Comparison of ENCODE assay signal across 27 mouse cellular contexts in genomic region chr9:106266936-106267657, GRCm38 (mm10). TPM values are rescaled to one million over a fixed set of nuclear protein-coding genes. Genes with fewer than 3 reads are reported as not detected.
DNase-seq lines count a peak whose midpoint lies in the region; ATAC-seq and TF ChIP-seq lines count a peak whose summit lies in the region.
"Had no signal": no experiment of that assay in that cellular context is flagged by ENCODE, and none has a peak within 500 bp of the region (broad histone marks: within the 10 kb centered on the region; RNA-seq: fewer than 3 reads in every experiment).

No protein-coding gene starts in this region.

- no peaks in the 10 kb centered on the region for H3K9me3 ChIP-seq in heart, embryonic 12.5 days (replicated peaks)
- H3K9me3 ChIP-seq in heart, embryonic 11.5 days (replicated peaks; ENCODE audit: control insufficient read depth, low read length) = no peaks in the 10 kb centered on the region
- H3K9me3 ChIP-seq in liver, postnatal 0 days (ENCODE audit: low read length) = no peaks in the 10 kb centered on the region
- H3K9me3 ChIP-seq: forebrain, embryonic 12.5 days; heart, embryonic 15.5 days; hindbrain, embryonic 13.5 days; midbrain, embryonic 10.5 days; neural tube, embryonic 13.5 days had no signal

- no peaks in the 10 kb centered on the region for H3K27me3 ChIP-seq in heart, embryonic 12.5 days (replicated peaks)
- H3K27me3 ChIP-seq in heart, embryonic 11.5 days (ENCODE audit: control insufficient read depth, insufficient read depth, low read length) = no peaks in the 10 kb centered on the region
- no peaks in the 10 kb centered on the region for H3K27me3 ChIP-seq in liver, adult 2 months (ENCODE audit: control insufficient read depth, insufficient read depth, low read length)
- H3K27me3 ChIP-seq in liver, postnatal 0 days (ENCODE audit: insufficient read depth, low read length) = no peaks in the 10 kb centered on the region
- H3K27me3 ChIP-seq: forebrain, embryonic 12.5 days; heart, embryonic 15.5 days; hindbrain, embryonic 13.5 days; neural tube, embryonic 13.5 days had no signal

- 0 out of 2 replicates have a peak, but pooled peaks have one; percentile 33 for ATAC-seq in heart, embryonic 12.5 days (ENCODE audit: insufficient number of reproducible peaks, low FRiP score)
- ATAC-seq in heart, embryonic 11.5 days (replicated peaks; ENCODE audit: insufficient number of reproducible peaks, low FRiP score, low TSS enrichment) = no peak
- no peak for ATAC-seq in liver, postnatal 0 days
- ATAC-seq: midbrain, embryonic 16.5 days had no signal

- WGBS in heart, embryonic 12.5 days = 53% methylated on average over 2 of the region's 2 CpGs
- 60% methylated on average over 2 of the region's 2 CpGs for WGBS in heart, embryonic 11.5 days (ENCODE audit: insufficient replicate concordance)
- WGBS in liver, adult 2 months = 8% methylated on average over 2 of the region's 2 CpGs
- 51% methylated on average over 2 of the region's 2 CpGs for WGBS in liver, postnatal 0 days (ENCODE audit: insufficient replicate concordance)

- TF ChIP-seq CTCF in liver, adult 2 months (IDR thresholded peaks at IDR 0.05; ENCODE audit: low read depth, low read length) = no peak
- TF ChIP-seq CTCF in liver, postnatal 0 days (IDR thresholded peaks at IDR 0.05; ENCODE audit: low read depth) = no peak

- no peak overlapping the region for H3K4me3 ChIP-seq in heart, embryonic 12.5 days
- no peak overlapping the region for H3K4me3 ChIP-seq in heart, embryonic 11.5 days (ENCODE audit: low read depth, low read length)
- no peak overlapping the region for H3K4me3 ChIP-seq in liver, adult 2 months (ENCODE audit: insufficient read depth, low read depth, low read length)
- no peak overlapping the region for H3K4me3 ChIP-seq in liver, postnatal 0 days (ENCODE audit: low read depth, low read length)
- H3K4me3 ChIP-seq: forebrain, embryonic 12.5 days; heart, adult 2 months; heart, embryonic 15.5 days; hindbrain, embryonic 13.5 days; midbrain, embryonic 10.5 days; myocyte; neural tube, embryonic 13.5 days had no signal

- H3K36me3 ChIP-seq in heart, embryonic 12.5 days = no peaks in the 10 kb centered on the region
- no peaks in the 10 kb centered on the region for H3K36me3 ChIP-seq in heart, embryonic 11.5 days (ENCODE audit: control insufficient read depth, insufficient read depth, low read length)
- H3K36me3 ChIP-seq in liver, adult 2 months (ENCODE audit: control insufficient read depth, insufficient read depth, low read length) = no peaks in the 10 kb centered on the region
- H3K36me3 ChIP-seq in liver, postnatal 0 days (replicated peaks; ENCODE audit: insufficient read depth, low read length) = no peaks in the 10 kb centered on the region
- H3K36me3 ChIP-seq: forebrain, embryonic 12.5 days; heart, embryonic 15.5 days; hindbrain, embryonic 13.5 days; midbrain, embryonic 10.5 days; neural tube, embryonic 13.5 days had no signal

- no peak for TF ChIP-seq POLR2A in liver, adult 2 months (IDR thresholded peaks at IDR 0.05; ENCODE audit: extremely low read depth, insufficient read depth, low read length)

- peaks cover 17% of the 10 kb centered on the region for H3K4me1 ChIP-seq in heart, embryonic 12.5 days (replicated peaks)
- peaks cover 6% of the 10 kb centered on the region for H3K4me1 ChIP-seq in heart, embryonic 11.5 days (ENCODE audit: control insufficient read depth, insufficient read depth, low read length)
- peaks cover 51% of the 10 kb centered on the region for H3K4me1 ChIP-seq in liver, adult 2 months (ENCODE audit: control insufficient read depth, insufficient read depth, low read length)
- peaks cover 9% of the 10 kb centered on the region; the same call in 1 of the 2 replicates for H3K4me1 ChIP-seq in liver, postnatal 0 days (ENCODE audit: insufficient read depth)

- no peak for TF ChIP-seq EP300 in liver, postnatal 0 days (IDR thresholded peaks at IDR 0.05; ENCODE audit: low read depth)

- H3K27ac ChIP-seq in heart, embryonic 12.5 days (ENCODE audit: poor library complexity, severe bottlenecking) = no peak overlapping the region
- H3K27ac ChIP-seq in heart, embryonic 11.5 days (ENCODE audit: low read depth, low read length) = no peak overlapping the region
- peak overlapping the region; percentile 96 for H3K27ac ChIP-seq in liver, adult 2 months (replicated peaks; ENCODE audit: insufficient read depth, low read depth, low read length)
- no peak overlapping the region for H3K27ac ChIP-seq in liver, postnatal 0 days (ENCODE audit: low read depth)
- H3K27ac ChIP-seq: forebrain, embryonic 12.5 days; heart, adult 2 months; heart, embryonic 15.5 days; hindbrain, embryonic 13.5 days; kidney, postnatal 0 days; midbrain, embryonic 10.5 days; neural tube, embryonic 13.5 days had no signal

- peak; percentile 98 for DNase-seq in liver, adult 2 months (ENCODE audit: extremely low read depth, low read depth, low spot score)
- DNase-seq in liver, postnatal 0 days = no peak
- DNase-seq in adrenal gland, postnatal 14 days = peak; percentile 90
- peak; percentile 77 to 78 for DNase-seq in kidney, postnatal 36 days
- DNase-seq in spleen, adult 12 weeks (ENCODE audit: low spot score) = no peak
- DNase-seq in thymus, postnatal 36 days = no peak
- DNase-seq: cerebellum, adult 18-20 months; cerebellum, postnatal 14 days; gastrocnemius, postnatal 25 days; heart, adult 2 months; heart, postnatal 36 days; lung, adult 18-20 months; lung, postnatal 10 days; thymus, postnatal 25 days had no signal

- no peaks in the 10 kb centered on the region for H3K79me2 ChIP-seq in liver, adult 2 months (ENCODE audit: control insufficient read depth, insufficient read depth, low read length)

- H3K9ac ChIP-seq in heart, embryonic 12.5 days = no peak overlapping the region
- H3K9ac ChIP-seq in heart, embryonic 11.5 days (ENCODE audit: low read depth, low read length) = no peak overlapping the region
- H3K9ac ChIP-seq in liver, adult 2 months (ENCODE audit: low read depth, low read length) = peak overlapping the region; percentile 66
- H3K9ac ChIP-seq in liver, postnatal 0 days (replicated peaks) = no peak overlapping the region
- H3K9ac ChIP-seq: forebrain, embryonic 12.5 days; heart, embryonic 15.5 days; hindbrain, embryonic 13.5 days; neural tube, embryonic 13.5 days had no signal

- no peak overlapping the region for H3K4me2 ChIP-seq in heart, embryonic 12.5 days
- H3K4me2 ChIP-seq in heart, embryonic 11.5 days = no peak overlapping the region
- H3K4me2 ChIP-seq in liver, postnatal 0 days (ENCODE audit: low read depth, low read length) = no peak overlapping the region
- H3K4me2 ChIP-seq: forebrain, embryonic 12.5 days; heart, embryonic 15.5 days; hindbrain, embryonic 13.5 days; liver, embryonic 11.5 days; neural tube, embryonic 13.5 days had no signal

RNA-seq across cellular contexts. Expression of gene Poc1a, which starts 13.8 kb away (rescaled TPM):
- polyA plus RNA-seq in heart, embryonic 12.5 days (2016; fragmentation: Nextera tagmentation; extraction: Ambion mirVana) = 27.8 and 30.0 TPM in 2 replicates
- 28.4 and 31.1 TPM in 2 replicates for polyA plus RNA-seq in heart, embryonic 11.5 days (2014; fragmentation: Nextera tagmentation; extraction: Ambion mirVana)
- total RNA-seq in liver, adult 2 months (2014; rRNA removed) = 1.8 and 3.2 TPM in 2 replicates
- 3.1 and 3.9 TPM in 2 replicates for polyA plus RNA-seq in liver, adult 2 months (2012; rRNA removed)
- 13.0 and 14.5 TPM in 2 replicates for polyA plus RNA-seq in liver, postnatal 0 days (2015; fragmentation: Nextera tagmentation; extraction: Ambion mirVana)
- 7.9 and 8.3 TPM in 2 replicates for total RNA-seq in adrenal gland, postnatal 14 days (2021)

RNA-seq across cellular contexts. Expression of gene Alas1, which starts 18.6 kb away (rescaled TPM):
- 129 and 133 TPM in 2 replicates for polyA plus RNA-seq in heart, embryonic 12.5 days (2016; fragmentation: Nextera tagmentation; extraction: Ambion mirVana)
- polyA plus RNA-seq in heart, embryonic 11.5 days (2014; fragmentation: Nextera tagmentation; extraction: Ambion mirVana) = 121 and 128 TPM in 2 replicates
- 270 and 285 TPM in 2 replicates for total RNA-seq in liver, adult 2 months (2014; rRNA removed)
- 530 and 649 TPM in 2 replicates for polyA plus RNA-seq in liver, adult 2 months (2012; rRNA removed)
- 131 and 146 TPM in 2 replicates for polyA plus RNA-seq in liver, postnatal 0 days (2015; fragmentation: Nextera tagmentation; extraction: Ambion mirVana)
- 1,325 and 1,932 TPM in 2 replicates for total RNA-seq in adrenal gland, postnatal 14 days (2021)

RNA-seq across cellular contexts. Expression of gene Tlr9, which starts 44.7 kb away (rescaled TPM):
- not detected in 2 replicates for polyA plus RNA-seq in heart, embryonic 12.5 days (2016; fragmentation: Nextera tagmentation; extraction: Ambion mirVana)
- not detected in 2 replicates for polyA plus RNA-seq in heart, embryonic 11.5 days (2014; fragmentation: Nextera tagmentation; extraction: Ambion mirVana)
- total RNA-seq in liver, adult 2 months (2014; rRNA removed) = 0.18 and 0.27 TPM in 2 replicates
- polyA plus RNA-seq in liver, adult 2 months (2012; rRNA removed) = 0.37 and 0.61 TPM in 2 replicates
- 0.07 and 0.16 TPM in 2 replicates for polyA plus RNA-seq in liver, postnatal 0 days (2015; fragmentation: Nextera tagmentation; extraction: Ambion mirVana)
- total RNA-seq in adrenal gland, postnatal 14 days (2021) = 1.3 and 3.8 TPM in 2 replicates
- polyA plus RNA-seq: embryonic facial prominence, embryonic 11.5 days; forebrain, embryonic 12.5 days; limb, embryonic 11.5 days; liver, embryonic 11.5 days; midbrain, embryonic 10.5 days; midbrain, embryonic 16.5 days; myocyte; neural tube, embryonic 13.5 days had no signal

Comparison
In these comparisons a context has a peak if more than half of its experiments do, and no peak if none do; other contexts are left out.
1. DNase-seq: peak in liver, adult 2 months (single experiment), adrenal gland, postnatal 14 days (single experiment) and kidney, postnatal 36 days (2 of 2); none in liver, postnatal 0 days (single experiment), spleen, adult 12 weeks (single experiment) and thymus, postnatal 36 days (0 of 2).